In the genomic region with DNA sequence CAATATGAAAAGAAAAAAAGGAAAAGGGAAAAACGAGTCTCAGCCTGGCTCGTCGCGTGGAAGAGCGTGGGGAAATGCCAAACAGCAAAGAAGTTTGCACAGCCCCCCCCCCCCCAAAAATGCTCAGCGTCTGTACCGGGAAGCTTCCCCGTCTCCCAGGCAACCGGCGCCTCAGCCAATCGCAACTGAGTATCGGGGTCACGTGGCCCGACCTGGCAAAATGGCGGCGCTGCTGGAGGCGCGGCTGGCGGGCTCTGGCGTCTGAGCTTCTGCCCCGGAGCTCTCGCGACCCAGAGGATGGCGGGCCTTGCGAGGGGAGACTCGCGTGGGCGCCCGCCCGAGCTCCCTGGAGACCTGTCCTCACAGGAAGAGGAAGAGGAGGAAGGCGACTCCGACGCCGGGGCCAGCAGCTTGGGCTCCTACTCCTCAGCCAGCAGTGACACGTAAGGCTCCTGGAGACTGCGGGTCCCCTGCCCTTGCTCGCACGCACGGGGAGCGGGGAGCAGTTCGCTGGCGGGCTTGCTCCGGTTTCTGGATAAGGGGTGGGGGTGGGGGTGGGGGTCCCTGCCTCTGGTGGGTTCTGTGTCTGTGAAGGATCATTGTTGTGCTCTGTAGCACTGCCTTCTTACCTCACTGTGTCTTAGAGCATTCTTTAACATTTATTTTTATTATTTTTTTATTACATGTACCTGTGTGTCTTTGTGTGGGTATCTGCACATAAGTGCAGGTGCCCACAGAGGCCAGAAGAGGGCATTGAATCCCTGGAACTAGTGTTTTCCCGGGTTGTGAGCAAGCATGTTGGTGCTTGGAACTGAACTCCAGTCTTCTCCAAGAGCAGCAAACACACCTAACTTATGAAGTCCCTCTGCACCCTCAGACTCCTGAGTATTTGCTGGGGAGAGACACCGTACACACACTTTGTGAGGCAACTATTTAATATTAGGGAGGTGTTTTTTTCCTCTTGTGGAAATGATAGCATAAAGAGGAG, we compare ENCODE assay signal across 7 mouse cellular contexts. TPM values are rescaled to one million over a fixed set of nuclear protein-coding genes. Genes with fewer than 3 reads are reported as not detected.
DNase-seq lines count a peak whose midpoint lies in the region; ATAC-seq lines count a peak whose summit lies in the region.

No protein-coding gene starts in this region.

- ATAC-seq in embryonic facial prominence, embryonic 11.5 days (replicated peaks; ENCODE audit: insufficient number of reproducible peaks, low FRiP score, low TSS enrichment, low read depth): peak; percentile 81
- peak; percentile 95 for ATAC-seq in midbrain, embryonic 12.5 days (ENCODE audit: low FRiP score, low read depth)

- H3K4me2 ChIP-seq in embryonic facial prominence, embryonic 11.5 days (ENCODE audit: low read depth, low read length): peak overlapping the region; percentile 59
- peak overlapping the region; percentile 65 for H3K4me2 ChIP-seq in midbrain, embryonic 12.5 days (replicated peaks)

- no peaks in the 10 kb centered on the region for H3K4me1 ChIP-seq in embryonic facial prominence, embryonic 11.5 days (ENCODE audit: control insufficient read depth, insufficient read depth, low read length)
- 0 out of 2 replicates have a peak, but pooled peaks cover 4% of the 10 kb centered on the region for H3K4me1 ChIP-seq in limb, embryonic 10.5 days
- no peaks in the 10 kb centered on the region for H3K4me1 ChIP-seq in midbrain, embryonic 12.5 days

- DNase-seq in adrenal gland, postnatal 25 days: peak; percentile 93
- DNase-seq in embryonic facial prominence, embryonic 11.5 days (ENCODE audit: low spot score): peak; percentile 93
- peak; percentile 99 for DNase-seq in heart, adult 11 months
- peak; percentile 93 for DNase-seq in kidney, adult 18-20 months
- peak; percentile 99 for DNase-seq in limb, embryonic 10.5 days (ENCODE audit: low spot score)
- peak; percentile 75 for DNase-seq in skeletal muscle tissue, adult 2 months (ENCODE audit: low read depth, low spot score)

- peak overlapping the region; percentile 80 for H3K9ac ChIP-seq in embryonic facial prominence, embryonic 11.5 days (replicated peaks; ENCODE audit: low read length)
- peak overlapping the region; percentile 84 for H3K9ac ChIP-seq in midbrain, embryonic 12.5 days (replicated peaks)

- H3K9me3 ChIP-seq in embryonic facial prominence, embryonic 11.5 days (replicated peaks; ENCODE audit: control insufficient read depth, low read length): no peaks in the 10 kb centered on the region
- H3K9me3 ChIP-seq in limb, embryonic 10.5 days (replicated peaks): no peaks in the 10 kb centered on the region
- no peaks in the 10 kb centered on the region for H3K9me3 ChIP-seq in midbrain, embryonic 12.5 days

- H3K27ac ChIP-seq in embryonic facial prominence, embryonic 11.5 days (replicated peaks; ENCODE audit: low read depth, low read length): no peak overlapping the region
- peak overlapping the region; percentile 86 for H3K27ac ChIP-seq in limb, embryonic 10.5 days
- H3K27ac ChIP-seq in midbrain, embryonic 12.5 days (replicated peaks): peak overlapping the region; percentile 56; the same call in 1 of the 2 replicates

- no peaks in the 10 kb centered on the region for H3K27me3 ChIP-seq in embryonic facial prominence, embryonic 11.5 days (ENCODE audit: control insufficient read depth, insufficient read depth, low read length)
- no peaks in the 10 kb centered on the region for H3K27me3 ChIP-seq in limb, embryonic 10.5 days (ENCODE audit: low read depth, poor library complexity, severe bottlenecking)
- H3K27me3 ChIP-seq in midbrain, embryonic 12.5 days: no peaks in the 10 kb centered on the region

- no peaks in the 10 kb centered on the region for H3K36me3 ChIP-seq in embryonic facial prominence, embryonic 11.5 days (replicated peaks; ENCODE audit: control insufficient read depth, insufficient read depth, low read depth, low read length)
- no peaks in the 10 kb centered on the region for H3K36me3 ChIP-seq in limb, embryonic 10.5 days
- H3K36me3 ChIP-seq in midbrain, embryonic 12.5 days: no peaks in the 10 kb centered on the region

- WGBS in embryonic facial prominence, embryonic 11.5 days: 4% methylated on average over 42 of the region's 45 CpGs
- 4% methylated on average over 45 of the region's 45 CpGs for WGBS in limb, embryonic 10.5 days
- 5% methylated on average over 32 of the region's 45 CpGs for WGBS in midbrain, embryonic 12.5 days

- peak overlapping the region; percentile 90 for H3K4me3 ChIP-seq in embryonic facial prominence, embryonic 11.5 days (ENCODE audit: low read depth, low read length)
- H3K4me3 ChIP-seq in limb, embryonic 10.5 days: peak overlapping the region; percentile 92
- peak overlapping the region; percentile 91 for H3K4me3 ChIP-seq in midbrain, embryonic 12.5 days

RNA-seq across cellular contexts. Expression of a gene that starts 9.8 kb away (rescaled TPM):
- total RNA-seq in adrenal gland, postnatal 25 days (2021): 3.6 and 4.3 TPM in 2 replicates
- 6.2 and 7.1 TPM in 2 replicates for polyA plus RNA-seq in embryonic facial prominence, embryonic 11.5 days (2014; fragmentation: Nextera tagmentation; extraction: Ambion mirVana)
- polyA plus RNA-seq in limb, embryonic 10.5 days (2016; fragmentation: Nextera tagmentation; extraction: Ambion mirVana): 4.0 and 4.9 TPM in 2 replicates
- 5.6 and 6.5 TPM in 2 replicates for polyA plus RNA-seq in midbrain, embryonic 12.5 days (2016; fragmentation: Nextera tagmentation; extraction: Ambion mirVana)
